Mouse (Mus musculus) neural tube, embryonic 15.5 days (tissue): Measurements from ENCODE around the gene Zfp458. TPM values are rescaled to one million over a fixed set of nuclear protein-coding genes. Genes with fewer than 3 reads are reported as not detected.
A peak's percentile ranks its signal among the peaks of the same experiment; 100 is the strongest.
"Not testable (repeated sequence)": the region's sequence is repeated elsewhere in the genome, so short reads cannot be mapped to it uniquely, and the experiment has no call there.

Source experiments
- ATAC-seq: fragments of 200-750 bp; cut with Nextera tagmentation; 2 replicates; pipeline ENCODE4 v1.8.0; 2017; ENCODE audit warnings: mild to moderate bottlenecking, moderate TSS enrichment, moderate library complexity; ENCODE audit not compliant: low FRiP score
- H3K27ac ChIP-seq: fragments of 300-500 bp; sonication (generic); replicated peaks from 2 replicates; pipeline ENCODE4 v1.5.1; 2015; ENCODE audit warnings: mild to moderate bottlenecking, inconsistent platforms
- H3K27me3 ChIP-seq: fragments of 300-500 bp; sonication (generic); replicated peaks from 2 replicates; pipeline ENCODE4 v1.6.1; 2015; ENCODE audit warnings: inconsistent platforms
- H3K36me3 ChIP-seq: fragments of 300-500 bp; sonication (generic); 2 replicates; pipeline ENCODE4 v1.6.1; 2015; ENCODE audit warnings: inconsistent platforms
- H3K4me1 ChIP-seq: fragments of 300-500 bp; sonication (generic); 2 replicates; pipeline ENCODE4 v1.6.1; 2015; ENCODE audit warnings: inconsistent platforms
- H3K4me2 ChIP-seq: fragments of 300-500 bp; sonication (generic); 2 replicates; pipeline ENCODE4 v1.6.1; 2015; ENCODE audit warnings: inconsistent platforms, mild to moderate bottlenecking, moderate library complexity
- H3K4me3 ChIP-seq: fragments of 300-500 bp; sonication (generic); replicated peaks from 2 replicates; pipeline ENCODE4 v1.5.1; 2015; ENCODE audit warnings: mild to moderate bottlenecking, inconsistent platforms
- H3K9ac ChIP-seq: fragments of 300-500 bp; sonication (generic); replicated peaks from 2 replicates; pipeline ENCODE4 v1.6.1; 2015; ENCODE audit warnings: mild to moderate bottlenecking, inconsistent platforms
- H3K9me3 ChIP-seq: fragments of 300-500 bp; sonication (generic); replicated peaks from 2 replicates; pipeline ENCODE4 v1.6.1; 2016; ENCODE audit warnings: inconsistent platforms
- WGBS: fragments of 180-500 bp; shearing (Covaris S2); methylation state at CpG from one replicate; pipeline ENCODE4 v1.1.7; 2015; ENCODE audit warnings: mixed read lengths; 5-methylcytosine and 5-hydroxymethylcytosine counted together
- polyA plus RNA-seq: library from polyadenylated mRNA; unstranded; fragments of >200 nt; fragmentation: Nextera tagmentation; extraction: Ambion mirVana; gene quantifications from 2 replicates; pipeline ENCODE4 v1.2.1, GENCODE M21; 2015

The Zfp458 gene
- polyA plus RNA-seq, result 4.8 and 4.9 TPM in 2 replicates

- 45% methylated on average over 7 of the region's 7 CpGs for WGBS
- no peaks in the 10 kb centered on the region for H3K9me3 ChIP-seq
- H3K27me3 ChIP-seq, result no peaks in the 10 kb centered on the region
- no peaks in the 10 kb centered on the region for H3K4me1 ChIP-seq
- no peak within 1 kb of the TSS for H3K27ac ChIP-seq
- ATAC-seq, result peak; percentile 70; the same call in 1 of the 2 replicates
- H3K9ac ChIP-seq, result no peak within 1 kb of the TSS
- H3K4me3 ChIP-seq, result no peak within 1 kb of the TSS
- peak within 1 kb of the TSS; percentile 30; the same call in 1 of the 2 replicates for H3K4me2 ChIP-seq
- no peaks in the 10 kb centered on the region for H3K36me3 ChIP-seq
Observed at GRCm38 (mm10) chr13:67278314-67278713, at the start of gene Zfp458. TSS of gene Zfp458 (minus strand) at chr13:67278466.

GRCm38 (mm10) chr13:67306718-67307117, 28.5 kb upstream of the Zfp458 start:
- peak; percentile 71 for ATAC-seq
- no peaks in the 10 kb centered on the region for H3K9me3 ChIP-seq
- no peaks in the 10 kb centered on the region for H3K36me3 ChIP-seq
- H3K4me1 ChIP-seq, result peaks cover 11% of the 10 kb centered on the region
- H3K27me3 ChIP-seq, result no peaks in the 10 kb centered on the region
- H3K4me3 ChIP-seq, result peak overlapping the region; percentile 78
- 31% methylated on average over 5 of the region's 5 CpGs for WGBS
- peak overlapping the region; percentile 93 for H3K4me2 ChIP-seq
- H3K27ac ChIP-seq, result peak overlapping the region; percentile 75
- peak overlapping the region; percentile 91 for H3K9ac ChIP-seq

DNA sequence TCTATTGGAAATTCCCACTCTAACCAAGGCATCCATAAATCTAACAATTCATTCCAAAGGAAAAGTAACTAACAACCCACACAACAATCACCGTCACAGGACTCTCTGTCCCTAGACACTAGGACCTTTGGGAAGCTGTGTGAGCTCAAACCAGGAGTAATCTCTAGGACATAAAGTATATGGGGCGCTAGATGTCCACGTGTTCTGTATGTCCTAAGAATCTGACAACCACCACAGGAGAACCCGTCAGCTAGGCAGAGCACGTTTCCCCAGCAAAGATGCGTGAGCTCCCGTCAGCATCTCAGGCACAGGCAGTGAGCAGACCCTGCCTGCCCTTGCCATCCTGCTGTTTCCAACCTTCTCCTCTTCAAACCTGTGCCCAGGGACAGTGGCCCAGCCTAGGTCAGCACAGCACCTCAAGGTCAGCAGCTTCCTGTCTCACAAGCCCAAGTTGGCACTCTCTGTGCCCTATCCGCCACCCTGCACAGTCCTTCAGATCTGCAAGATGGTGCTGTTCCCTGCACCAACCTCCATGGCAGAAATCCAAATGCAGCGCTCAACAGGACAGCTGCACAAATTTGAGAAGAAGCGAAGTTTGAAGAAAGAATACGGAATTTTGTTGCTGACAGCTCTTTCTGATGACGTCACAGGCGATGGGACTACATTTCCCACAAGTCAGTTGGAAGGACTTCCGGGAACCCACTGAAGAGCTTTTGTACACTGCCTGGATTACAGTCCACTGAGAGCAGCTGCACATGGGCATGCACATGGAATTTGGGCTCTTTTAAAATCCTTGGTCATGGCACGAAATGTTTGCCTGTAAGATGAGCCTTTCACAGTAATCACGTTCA, 27.8 kb upstream of the Zfp458 start, which contains the start of gene Zfp457:
Gene Zfp457, minus strand, starts transcription at position 664 of the 851 bp plus-strand sequence.
- Histone ChIP-seq H3K27me3 (no peaks in the 10 kb centered on the region), H3K4me3 (peak within 1 kb of the TSS; percentile 78), H3K9ac (peak within 1 kb of the TSS; percentile 91), H3K4me2 (peak within 1 kb of the TSS; percentile 93), H3K27ac (peak within 1 kb of the TSS; percentile 75), H3K4me1 (peaks cover 11% of the 10 kb centered on the region), H3K36me3 (no peaks in the 10 kb centered on the region), H3K9me3 (no peaks in the 10 kb centered on the region)
- WGBS, result 6% methylated on average over 16 of the region's 16 CpGs
- ATAC-seq, result peak; percentile 99

GRCm38 (mm10) chr13:67269383-67270065, 8.7 kb downstream of the Zfp458 start:
- peaks cover 13% of the 10 kb centered on the region for H3K4me1 ChIP-seq
- H3K9ac ChIP-seq, result peak overlapping the region; percentile 75
- not testable (repeated sequence) for H3K9me3 ChIP-seq, H3K36me3 ChIP-seq, H3K27me3 ChIP-seq
- ATAC-seq, result peak; percentile 78
- 52% methylated on average over 8 of the region's 9 CpGs for WGBS
- peak overlapping the region; percentile 78 for H3K4me3 ChIP-seq
- peak overlapping the region; percentile 77 for H3K27ac ChIP-seq
- H3K4me2 ChIP-seq, result peak overlapping the region; percentile 81

DNA sequence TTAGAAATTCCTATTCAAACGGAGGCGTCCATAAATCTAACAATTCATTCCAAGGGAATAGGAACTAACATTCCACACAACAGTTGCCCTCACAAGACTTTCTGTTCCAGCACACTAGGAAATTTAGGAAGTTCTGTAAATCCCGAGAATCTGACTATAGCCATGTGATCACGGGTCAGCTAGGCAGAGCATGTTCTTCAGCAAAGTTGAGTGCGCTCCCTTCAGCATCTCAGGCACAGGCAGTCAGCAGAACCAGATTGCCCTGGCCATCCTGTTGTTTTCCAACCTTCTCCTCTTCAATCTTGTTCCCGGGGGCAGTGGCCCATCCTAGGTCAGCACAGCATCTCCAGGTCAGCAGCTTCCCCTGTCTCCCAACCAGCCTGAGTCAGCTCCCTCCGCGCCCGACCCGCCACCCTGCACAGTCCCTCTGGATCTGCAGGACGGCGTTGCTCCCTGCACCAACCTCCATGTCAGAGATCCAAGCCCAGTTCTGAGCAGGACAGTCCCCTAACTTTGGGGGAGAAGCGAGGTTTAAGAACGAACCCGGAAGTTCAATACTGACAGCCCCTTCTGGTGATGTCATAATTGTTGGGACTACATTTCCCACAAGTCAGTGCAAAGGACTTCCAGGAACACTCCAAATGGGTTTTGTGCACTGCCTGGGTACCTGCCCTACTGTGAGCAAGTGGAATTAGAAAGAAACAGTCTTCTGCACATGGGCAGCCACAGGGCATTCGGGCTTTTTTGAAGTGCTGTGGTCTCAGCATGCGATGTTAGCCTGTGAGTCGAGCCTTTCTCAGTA, 9.5 kb downstream of the Zfp458 start:
- peak; percentile 100 for ATAC-seq
- Histone ChIP-seq H3K27me3 (no peaks in the 10 kb centered on the region), H3K4me1 (peaks cover 13% of the 10 kb centered on the region), H3K4me2 (peak overlapping the region; percentile 81), H3K36me3 (peaks cover 6% of the 10 kb centered on the region), H3K27ac (peak overlapping the region; percentile 77), H3K9ac (peak overlapping the region; percentile 75), H3K9me3 (no peaks in the 10 kb centered on the region), H3K4me3 (peak overlapping the region; percentile 78)
- WGBS, result 8% methylated on average over 18 of the region's 18 CpGs

DNA sequence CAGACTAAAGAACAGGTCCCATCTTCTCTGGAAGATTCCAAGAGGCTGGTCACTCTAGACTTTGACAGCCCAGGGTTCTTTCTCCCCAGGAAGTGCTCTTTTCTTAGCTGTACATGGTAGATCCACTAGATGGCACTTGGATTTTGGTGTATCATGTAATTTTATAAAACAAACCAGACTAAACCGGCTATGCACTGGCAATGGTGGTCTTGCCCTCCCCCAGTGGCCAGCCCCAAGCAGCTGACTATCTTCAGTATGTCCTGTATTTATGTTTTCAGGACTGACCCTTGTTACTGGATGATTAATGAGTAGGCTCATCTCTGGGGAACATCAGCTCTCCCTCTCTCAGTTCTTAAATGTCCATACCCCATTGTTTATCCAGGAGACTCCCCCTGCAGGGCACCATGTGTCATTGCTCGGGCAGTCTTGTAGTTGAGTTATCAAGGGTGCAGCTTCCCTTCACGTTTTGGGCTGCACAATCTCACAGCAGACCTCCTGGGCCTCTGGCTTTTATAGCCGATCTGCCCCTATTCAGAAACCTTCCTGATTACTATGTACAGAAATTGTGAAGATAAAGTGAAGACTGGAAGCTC, 64.2 kb downstream of the Zfp458 start:
- 62% methylated on average over 4 of the region's 4 CpGs for WGBS

More for the DNA sequence above, 64.2 kb downstream of the Zfp458 start:
- H3K36me3 ChIP-seq, result no peaks in the 10 kb centered on the region
- no peak for ATAC-seq
- H3K27ac ChIP-seq, result no peak overlapping the region
- H3K9ac ChIP-seq, result no peak overlapping the region
- no peaks in the 10 kb centered on the region for H3K27me3 ChIP-seq
- H3K9me3 ChIP-seq, result no peaks in the 10 kb centered on the region; the same call in 1 of the 2 replicates
- H3K4me2 ChIP-seq, result no peak overlapping the region
- H3K4me3 ChIP-seq, result no peak overlapping the region
- no peaks in the 10 kb centered on the region for H3K4me1 ChIP-seq

Other genes starting within 250 kb of the Zfp458 start
- 6.4 and 6.7 TPM in 2 replicates for gene Zfp712, start 217.3 kb downstream of the Zfp458 start, polyA plus RNA-seq
- 7.5 and 8.3 TPM in 2 replicates for gene Zfp708, start 180.5 kb downstream of the Zfp458 start, polyA plus RNA-seq
- gene Gm28557, start 169.9 kb downstream of the Zfp458 start, polyA plus RNA-seq, result 0.99 and 1.5 TPM in 2 replicates
- gene Rslcan18, start 162.2 kb downstream of the Zfp458 start, polyA plus RNA-seq, result 0.17 and 0.19 TPM in 2 replicates
- gene Zfp759, start 156.8 kb downstream of the Zfp458 start, polyA plus RNA-seq, result 4.4 and 4.5 TPM in 2 replicates
- gene Rsl1, start 105.3 kb downstream of the Zfp458 start, polyA plus RNA-seq, result 6.2 and 7.0 TPM in 2 replicates
- 1.8 and 2.6 TPM in 2 replicates for gene Zfp455, start 84.0 kb downstream of the Zfp458 start, polyA plus RNA-seq
- gene Zfp457, start 28.0 kb upstream of the Zfp458 start, polyA plus RNA-seq, result 1.7 and 2.0 TPM in 2 replicates
- 1.7 and 2.0 TPM in 2 replicates for gene Zfp595, start 54.1 kb upstream of the Zfp458 start, polyA plus RNA-seq
- gene Gm28044, start 82.1 kb upstream of the Zfp458 start, polyA plus RNA-seq, result not detected in 2 replicates
- 0.56 and 0.77 TPM in 2 replicates for gene Zfp953, start 82.1 kb upstream of the Zfp458 start, polyA plus RNA-seq
- 0.27 TPM in 1 of 2 replicates, not detected in the other for gene Gm28041, start 97.3 kb upstream of the Zfp458 start, polyA plus RNA-seq
- gene Zfp456, start 97.3 kb upstream of the Zfp458 start, polyA plus RNA-seq, result 0.65 and 1.1 TPM in 2 replicates
- 4.0 and 5.5 TPM in 2 replicates for gene Zfp429, start 121.4 kb upstream of the Zfp458 start, polyA plus RNA-seq
- 0.50 and 1.6 TPM in 2 replicates for gene Zfp459, start 143.0 kb upstream of the Zfp458 start, polyA plus RNA-seq
- 5.1 and 7.6 TPM in 2 replicates for gene Zfp874a, start 173.2 kb upstream of the Zfp458 start, polyA plus RNA-seq
- gene Zfp874b, start 205.8 kb upstream of the Zfp458 start, polyA plus RNA-seq, result 2.5 and 3.7 TPM in 2 replicates
- 10.4 and 11.2 TPM in 2 replicates for gene Zfp58, start 222.1 kb upstream of the Zfp458 start, polyA plus RNA-seq
- not detected in 2 replicates for gene Gm26965, start 247.7 kb upstream of the Zfp458 start, polyA plus RNA-seq
- 30.4 and 37.0 TPM in 2 replicates for gene Zfp87, start 247.7 kb upstream of the Zfp458 start, polyA plus RNA-seq